Mouse (Mus musculus) CH12.LX (cell line): ENCODE measurements around the gene D630023F18Rik. TPM values are rescaled to one million over a fixed set of nuclear protein-coding genes. Genes with fewer than 3 reads are reported as not detected.

ENCODE experiments used
- DNase-seq: peaks from one replicate; pipeline ENCODE4 v3.0.0-alpha.2; 2013; ENCODE audit errors: extremely low read depth
- H3K27ac ChIP-seq: 2 replicates; pipeline ENCODE4 v1.5.1; 2012; ENCODE audit warnings: low read depth, mild to moderate bottlenecking, control low read depth, moderate library complexity; ENCODE audit not compliant: insufficient read depth
- H3K27me3 ChIP-seq: replicated peaks from 2 replicates; pipeline ENCODE3; 2012; ENCODE audit warnings: inconsistent platforms
- H3K36me3 ChIP-seq, 2 experiments: replicated peaks in 1 of 2; 2 replicates each; pipeline versions ENCODE3 to v1.6.1; 2012; ENCODE audit warnings: inconsistent platforms in 1 of 2, low read length in 1 of 2, mild to moderate bottlenecking in 1 of 2, mixed read lengths in 1 of 2, moderate library complexity in 1 of 2; ENCODE audit not compliant: control insufficient read depth in 1 of 2, insufficient read depth in 1 of 2
- H3K4me1 ChIP-seq, 2 experiments: 2 replicates each; pipeline ENCODE4 v1.6.1; 2012; ENCODE audit warnings: inconsistent platforms in 1 of 2, moderate library complexity in 1 of 2; ENCODE audit not compliant: insufficient read depth in 2 of 2, control insufficient read depth in 1 of 2
- H3K4me2 ChIP-seq: 2 replicates; pipeline ENCODE4 v1.6.1; 2012; ENCODE audit warnings: low read depth, mild to moderate bottlenecking, control low read depth; ENCODE audit not compliant: poor library complexity, insufficient read depth, severe bottlenecking
- H3K4me3 ChIP-seq, 3 experiments: fragments of 150-350 bp in 1 of 3; sonication (generic) in 1 of 3; replicated peaks in 1 of 3; 2 replicates each; pipeline versions ENCODE3 to v1.5.1; 2011 to 2012; ENCODE audit warnings: low read depth in 2 of 3, low read length in 2 of 3, mild to moderate bottlenecking in 2 of 3, moderate library complexity in 2 of 3, control low read depth in 1 of 3, improper control_type of control experiment in 1 of 3, inconsistent platforms in 1 of 3, mixed read lengths in 1 of 3; ENCODE audit not compliant: poor library complexity in 1 of 3
- H3K79me2 ChIP-seq: replicated peaks from 2 replicates; pipeline ENCODE4 v1.6.1; 2012; ENCODE audit warnings: mild to moderate bottlenecking, moderate library complexity; ENCODE audit not compliant: control insufficient read depth, poor library complexity, insufficient read depth, severe bottlenecking; ENCODE audit errors: extremely low read depth
- H3K9ac ChIP-seq: 2 replicates; pipeline ENCODE4 v1.6.1; 2012; ENCODE audit warnings: low read depth, mild to moderate bottlenecking, control low read depth, moderate library complexity; ENCODE audit not compliant: insufficient read depth
- H3K9me3 ChIP-seq: replicated peaks from 2 replicates; pipeline ENCODE3; 2012; ENCODE audit warnings: low read length, inconsistent platforms, mixed read lengths
- BHLHE40 ChIP-seq: IDR thresholded peaks from 2 replicates; pipeline ENCODE4 v1.6.1; 2011; ENCODE audit warnings: mild to moderate bottlenecking, low read depth, low read length, improper control_type of control experiment
- CHD1 ChIP-seq: IDR thresholded peaks from 2 replicates; pipeline ENCODE4 v1.6.1; 2012; ENCODE audit warnings: low read depth, low read length, improper control_type of control experiment, inconsistent platforms
- CHD2 ChIP-seq: IDR thresholded peaks from 2 replicates; pipeline ENCODE4 v1.6.1; 2011; ENCODE audit warnings: low read length, improper control_type of control experiment
- ELF1 ChIP-seq: IDR thresholded peaks from 2 replicates; pipeline ENCODE4 v1.6.1; 2014; ENCODE audit warnings: low read depth, mild to moderate bottlenecking, inconsistent platforms, low read length, improper control_type of control experiment
- EP300 ChIP-seq: IDR thresholded peaks from 2 replicates; pipeline ENCODE4 v1.6.1; 2011; ENCODE audit warnings: low read length, improper control_type of control experiment
- ETS1 ChIP-seq: conservative IDR thresholded peaks from 2 replicates; pipeline ENCODE4 v1.6.1; 2012; ENCODE audit warnings: low read depth, mild to moderate bottlenecking, inconsistent platforms, low read length, improper control_type of control experiment, moderate library complexity
- GABPA ChIP-seq: IDR thresholded peaks from 2 replicates; pipeline ENCODE4 v1.6.1; 2012; ENCODE audit warnings: low read depth, low read length, improper control_type of control experiment, inconsistent platforms; ENCODE audit not compliant: insufficient replicate concordance
- IRF4 ChIP-seq: IDR thresholded peaks from 2 replicates; pipeline ENCODE4 v1.6.1; 2014; ENCODE audit warnings: low read depth, mild to moderate bottlenecking, inconsistent platforms, low read length, improper control_type of control experiment
- JUN ChIP-seq: IDR thresholded peaks from 2 replicates; pipeline ENCODE4 v1.6.1; 2011; ENCODE audit warnings: low read depth, mild to moderate bottlenecking, low read length, improper control_type of control experiment, moderate library complexity; ENCODE audit not compliant: insufficient read depth
- JUND ChIP-seq: conservative IDR thresholded peaks from 2 replicates; pipeline ENCODE4 v1.6.1; 2011; ENCODE audit warnings: low read depth, low read length, improper control_type of control experiment
- MAX ChIP-seq: IDR thresholded peaks from 2 replicates; pipeline ENCODE4 v1.6.1; 2011; ENCODE audit warnings: low read length, improper control_type of control experiment
- MEF2A ChIP-seq: IDR thresholded peaks from 2 replicates; pipeline ENCODE4 v1.6.1; 2014; ENCODE audit warnings: low read depth, mild to moderate bottlenecking, inconsistent platforms, low read length, improper control_type of control experiment, borderline replicate concordance
- MXI1 ChIP-seq: IDR thresholded peaks from 2 replicates; pipeline ENCODE4 v1.6.1; 2011; ENCODE audit warnings: mild to moderate bottlenecking, low read depth, low read length, improper control_type of control experiment
- MYC ChIP-seq: IDR thresholded peaks from 2 replicates; pipeline ENCODE4 v1.6.1; 2011; ENCODE audit warnings: low read depth, mild to moderate bottlenecking, improper control_type of control experiment, low read length
- NRF1 ChIP-seq: IDR thresholded peaks from 2 replicates; pipeline ENCODE4 v1.6.1; 2014; ENCODE audit warnings: low read depth, mild to moderate bottlenecking, inconsistent platforms, low read length, improper control_type of control experiment, moderate library complexity
- RAD21 ChIP-seq: IDR thresholded peaks from 2 replicates; pipeline ENCODE4 v1.6.1; 2011; ENCODE audit warnings: low read depth, mild to moderate bottlenecking, low read length, improper control_type of control experiment, moderate library complexity
- SIN3A ChIP-seq: IDR thresholded peaks from 2 replicates; pipeline ENCODE4 v1.6.1; 2012; ENCODE audit warnings: low read length, improper control_type of control experiment, inconsistent platforms
- USF1 ChIP-seq: IDR thresholded peaks from 2 replicates; pipeline ENCODE4 v1.6.1; 2014; ENCODE audit warnings: low read depth, mild to moderate bottlenecking, inconsistent platforms, low read length, improper control_type of control experiment
- USF2 ChIP-seq: conservative IDR thresholded peaks from 2 replicates; pipeline ENCODE4 v1.6.1; 2011; ENCODE audit warnings: low read depth, low read length, improper control_type of control experiment
- ZKSCAN1 ChIP-seq: IDR thresholded peaks from 2 replicates; pipeline ENCODE4 v1.6.1; 2012; ENCODE audit warnings: low read depth, inconsistent platforms, low read length, improper control_type of control experiment, borderline replicate concordance
- ZMIZ1 ChIP-seq: IDR thresholded peaks from 2 replicates; pipeline ENCODE4 v1.6.1; 2012; ENCODE audit warnings: low read depth, mild to moderate bottlenecking, inconsistent platforms, low read length, improper control_type of control experiment
- dilution Hi-C: fragments of 300-500 bp; cut with MboI; formaldehyde crosslinking; loops from 2 replicates; pipeline ENCODE4 v1.14.3; 2020; ENCODE audit warnings: low sequenced_read_pairs; ENCODE audit not compliant: extremely low pct_unique_long_range_greater_than_20kb, extremely low pct_ligation_motif_present
- in situ Hi-C: fragments of 300-500 bp; cut with MboI; formaldehyde crosslinking; loops from 3 replicates; pipeline ENCODE4 v1.14.3; 2019; ENCODE audit warnings: low sequenced_read_pairs, low pct_ligation_motif_present, low pct_unique_long_range_greater_than_20kb, mixed read lengths
- polyA plus RNA-seq: library from polyadenylated mRNA; unstranded; fragments of >175 nt; gene quantifications from 2 replicates; pipeline ENCODE4 v1.2.1, GENCODE M21; 2012; ENCODE audit warnings: low read depth; ENCODE audit not compliant: insufficient read length
- total RNA-seq, 2 experiments: library from RNA; depleted of rRNA; stranded (reverse); fragments of 300-350 nt in 1 of 2; fragments of >200 nt in 1 of 2; gene quantifications; 2 replicates each; pipeline ENCODE4 v1.2.3; 2012 to 2014

Gene D630023F18Rik
- total and polyA plus RNA-seq, 3 experiments = 0.13 to 0.17 TPM; not detected in 1

DNA sequence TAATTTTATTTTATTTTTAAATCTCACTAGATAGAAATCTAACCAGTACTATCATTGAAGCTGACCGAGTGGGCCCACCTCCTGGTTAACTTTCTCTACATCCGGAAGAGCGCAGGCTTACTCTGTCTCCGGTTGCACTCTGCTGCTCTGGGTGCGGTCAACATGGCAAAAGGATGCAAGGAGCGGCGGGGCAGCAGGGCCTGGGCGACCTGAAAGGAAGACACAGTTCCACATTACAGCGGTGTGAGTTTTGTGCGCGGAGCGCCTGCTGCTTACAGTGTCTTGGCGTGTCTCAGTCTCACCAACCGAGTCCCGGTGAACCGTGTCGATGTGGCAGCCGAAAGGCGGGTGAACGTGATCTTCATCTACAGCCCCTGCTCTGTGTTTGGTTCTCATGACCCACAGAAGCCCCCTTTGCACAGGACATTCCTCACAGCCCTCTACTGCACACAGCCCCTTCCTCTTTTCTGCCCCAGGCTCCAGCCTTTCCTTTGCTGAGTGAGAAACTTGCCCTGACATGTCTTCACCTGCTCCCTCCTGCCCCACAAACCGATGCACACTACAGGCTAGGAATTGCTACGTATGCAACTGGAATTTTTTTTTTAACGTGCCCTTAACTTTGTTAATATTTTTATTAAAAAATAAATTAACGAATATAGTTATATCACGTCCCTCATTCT, 13.1 kb downstream of the D630023F18Rik start:
- no peak overlapping the region for H3K4me2 ChIP-seq
- H3K9me3 ChIP-seq = no peaks in the 10 kb centered on the region
- TF ChIP-seq NRF1 (no peak), RAD21 (no peak), USF1 (no peak), JUND (no peak), CHD1 (no peak), ZMIZ1 (no peak), CHD2 (no peak), MEF2A (no peak), MYC (no peak)
- no peaks in the 10 kb centered on the region for H3K36me3 ChIP-seq
- peaks cover 0 to 22% of the 10 kb centered on the region in 2 experiments; a peak in 2 of 4 replicates for H3K4me1 ChIP-seq
- in situ Hi-C loops (loop anchor here (10.0 kb wide), 1 partner anchor 65 kb away; no protein-coding TSS in a partner anchor), dilution Hi-C loops (no loop called here)
- H3K4me3 ChIP-seq = no peak overlapping the region
- no peak for DNase-seq
- H3K9ac ChIP-seq = no peak overlapping the region
- H3K79me2 ChIP-seq = no peaks in the 10 kb centered on the region
- no peak overlapping the region for H3K27ac ChIP-seq
- no peaks in the 10 kb centered on the region for H3K27me3 ChIP-seq

DNA sequence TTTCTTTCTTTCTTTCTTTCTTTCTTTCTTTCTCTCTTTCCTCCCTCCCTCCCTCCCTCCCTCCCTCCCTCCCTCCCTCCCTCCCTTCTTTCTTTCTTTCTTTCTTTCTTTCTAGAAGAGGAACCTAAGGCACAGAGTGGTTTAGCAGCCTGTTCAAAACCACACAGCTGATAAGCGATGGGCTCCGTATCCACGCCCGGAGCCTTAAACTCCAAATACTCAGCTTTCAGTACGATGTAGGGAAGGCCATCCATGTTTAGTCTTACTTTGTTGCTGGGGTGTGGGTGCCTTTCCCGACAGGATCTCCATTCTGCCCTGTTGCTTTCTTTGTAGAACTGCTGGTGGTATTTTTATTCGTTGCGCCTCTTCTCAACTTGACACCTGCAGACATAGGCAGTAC, 13.8 kb downstream of the D630023F18Rik start:
- H3K27ac ChIP-seq = no peak overlapping the region
- H3K27me3 ChIP-seq = no peaks in the 10 kb centered on the region
- no peaks in the 10 kb centered on the region for H3K36me3 ChIP-seq
- DNase-seq = no peak
- peaks cover 0 to 22% of the 10 kb centered on the region in 2 experiments; a peak in 2 of 4 replicates for H3K4me1 ChIP-seq
- H3K4me3 ChIP-seq = no peak overlapping the region
- H3K9me3 ChIP-seq = no peaks in the 10 kb centered on the region
- no peaks in the 10 kb centered on the region for H3K79me2 ChIP-seq
- no peak overlapping the region for H3K9ac ChIP-seq
- dilution Hi-C loops (no loop called here), in situ Hi-C loops (no loop called here)
- TF ChIP-seq GABPA (no peak), SIN3A (no peak), JUN (no peak), ELF1 (no peak), MAX (no peak), MEF2A (no peak), CHD1 (no peak), MXI1 (no peak), BHLHE40 (no peak), ZKSCAN1 (no peak), IRF4 (no peak), USF1 (no peak), CHD2 (no peak), JUND (no peak), ETS1 (no peak), ZMIZ1 (no peak), EP300 (no peak), USF2 (no peak)
- TF ChIP-seq, all 38 proteins: peak for 0
- no peak overlapping the region for H3K4me2 ChIP-seq
